Mouse (Mus musculus) mesoderm, embryonic 11.5 days (tissue): Measurements from ENCODE around the gene Ifitm5.

ENCODE experiments used
- DNase-seq: peaks from one replicate; pipeline ENCODE4 v3.0.0-alpha.2; 2012; ENCODE audit warnings: low read depth, low spot score

The Ifitm5 gene

GRCm38 (mm10) chr7:140902036-140902875 is 47.8 kb downstream of the Ifitm5 start:
- DNase-seq: no peak

GRCm38 (mm10) chr7:140900220-140900619 is 49.9 kb downstream of the Ifitm5 start, which contains the start of gene Cox8b:
Gene Cox8b (minus strand): TSS chr7:140900446.
- no peak for DNase-seq

- DNase-seq: no peak
These were observed 51.0 kb downstream of the Ifitm5 start for GRCm38 (mm10) chr7:140899121-140899520.
